Comparison of ENCODE assay signal across 8 mouse cellular contexts in the genomic region with DNA sequence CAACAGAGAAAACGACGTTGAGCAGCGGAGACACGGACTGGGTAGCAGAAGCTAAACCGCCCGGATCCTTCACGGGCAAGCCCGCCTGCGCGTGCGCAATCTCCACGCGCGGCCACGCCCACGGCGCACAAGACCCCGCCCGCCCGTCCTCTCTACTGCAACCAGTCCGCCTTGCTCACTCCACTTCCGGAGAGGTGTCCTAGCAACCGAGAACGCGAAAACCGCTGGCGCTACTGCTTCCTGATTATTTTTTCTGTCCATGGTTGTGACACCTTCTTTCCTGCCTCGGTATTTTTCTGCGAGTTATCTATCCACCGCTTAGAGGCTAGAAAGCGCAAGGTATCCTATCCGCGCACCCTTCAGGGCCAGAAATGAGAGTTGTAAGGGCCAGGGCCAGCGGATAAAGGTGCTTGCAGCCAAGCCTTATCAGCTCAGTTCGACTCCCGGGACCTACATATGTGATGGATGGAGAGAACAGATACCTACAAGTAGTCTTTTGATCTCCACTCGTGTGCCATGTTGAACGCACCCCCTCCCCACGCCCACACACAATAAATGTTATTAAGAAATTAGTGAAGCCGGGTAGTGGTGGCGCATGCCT. TPM values are rescaled to one million over a fixed set of nuclear protein-coding genes. Genes with fewer than 3 reads are reported as not detected.
DNase-seq lines count a peak whose midpoint lies in the region; ATAC-seq and TF ChIP-seq lines count a peak whose summit lies in the region.

A gene (minus strand): TSS at position 89 of the 601 bp plus-strand sequence.

- H3K36me3 ChIP-seq in ES-E14 (ENCODE audit: control insufficient read depth, insufficient read depth, low read length, poor library complexity, severe bottlenecking) = no peaks in the 10 kb centered on the region
- no peaks in the 10 kb centered on the region for H3K36me3 ChIP-seq in forebrain, embryonic 15.5 days

- H3K4me1 ChIP-seq in ES-E14 (ENCODE audit: control insufficient read depth in 2 of 2, insufficient read depth in 2 of 2, low read length in 2 of 2, poor library complexity in 1 of 2) = no peaks in the 10 kb centered on the region
- H3K4me1 ChIP-seq in forebrain, embryonic 15.5 days = peaks cover 31% of the 10 kb centered on the region
- no peaks in the 10 kb centered on the region for H3K4me1 ChIP-seq in lung, adult 2 months (ENCODE audit: control insufficient read depth, insufficient read depth, low read length)

- peak within 1 kb of the TSS; percentile 74 to 83 for H3K4me3 ChIP-seq in ES-E14 (ENCODE audit: insufficient read depth in 1 of 2, low read depth in 1 of 2, low read length in 2 of 2, poor library complexity in 1 of 2, severe bottlenecking in 1 of 2)
- H3K4me3 ChIP-seq in forebrain, embryonic 15.5 days = peak within 1 kb of the TSS; percentile 63
- H3K4me3 ChIP-seq in lung, adult 2 months (replicated peaks; ENCODE audit: extremely low read depth, low read depth, low read length) = peak within 1 kb of the TSS; percentile 62

- ATAC-seq in forebrain, embryonic 15.5 days (replicated peaks) = peak; percentile 97
- ATAC-seq in neutrophil, adult 5-6 weeks (ENCODE audit: extremely low read depth, insufficient number of reproducible peaks, low FRiP score, poor library complexity, severe bottlenecking) = peak; percentile 87

- no peaks in the 10 kb centered on the region for H3K27me3 ChIP-seq in forebrain, embryonic 15.5 days

- H3K27ac ChIP-seq in ES-E14 (ENCODE audit: insufficient read depth, low read depth, low read length, poor library complexity, severe bottlenecking) = no peak within 1 kb of the TSS
- H3K27ac ChIP-seq in forebrain, embryonic 15.5 days (replicated peaks) = peak within 1 kb of the TSS; percentile 93

- H3K9me3 ChIP-seq in ES-E14 (ENCODE audit: control insufficient read depth, insufficient read depth, low read depth, low read length) = no peaks in the 10 kb centered on the region
- no peaks in the 10 kb centered on the region for H3K9me3 ChIP-seq in forebrain, embryonic 15.5 days

- WGBS in forebrain, embryonic 15.5 days = 12% methylated on average over 41 of the region's 41 CpGs
- WGBS in lung, adult 2 months = 8% methylated on average over 41 of the region's 41 CpGs

- TF ChIP-seq POLR2A in lung, adult 2 months (IDR thresholded peaks at IDR 0.05; ENCODE audit: borderline replicate concordance, extremely low read depth, low read depth, low read length) = peak; percentile 77; the same call in 1 of the 2 replicates

- TF ChIP-seq CTCF in lung, adult 2 months (IDR thresholded peaks at IDR 0.05; ENCODE audit: insufficient read depth, low read length) = no peak

- intact Hi-C loops in heart, postnatal 25 days (cut with DNase I) = no loop called here

- in situ Hi-C loops in ES-E14 (cut with MboI; ENCODE audit: low sequenced_read_pairs in 2 of 2, unreplicated experiment in 2 of 2) = no loop called here

- H3K4me2 ChIP-seq in forebrain, embryonic 15.5 days (replicated peaks) = peak within 1 kb of the TSS; percentile 53

- peak; percentile 85 for DNase-seq in ES-E14 (ENCODE audit: low read depth, low spot score)
- peak; percentile 89 for DNase-seq in cerebellum, adult 11-12 months
- peak; percentile 90 for DNase-seq in heart, postnatal 25 days (ENCODE audit: low spot score)
- peak; percentile 91 to 96 for DNase-seq in layer of hippocampus, adult 18-20 months (ENCODE audit: low spot score in 2 of 2)
- peak; percentile 93 for DNase-seq in lung, adult 2 months
- DNase-seq in thymus, adult 18-20 months = peak; percentile 95 to 96

- peak within 1 kb of the TSS; percentile 32; the same call in 1 of the 2 replicates for H3K9ac ChIP-seq in ES-E14 (ENCODE audit: insufficient read depth, low read depth, low read length, poor library complexity, severe bottlenecking)
- peak within 1 kb of the TSS; percentile 69 for H3K9ac ChIP-seq in forebrain, embryonic 15.5 days (replicated peaks)

TF ChIP-seq in ES-E14, 5 proteins besides CTCF, POLR2A, EP300 and RAD21:
- TF ChIP-seq HCFC1 (IDR thresholded peaks at IDR 0.05; ENCODE audit: borderline replicate concordance, insufficient read depth, low read length) = no peak
- no peak for TF ChIP-seq MAFK (IDR thresholded peaks at IDR 0.05; ENCODE audit: insufficient read depth, low read depth, low read length)
- no peak for TF ChIP-seq CHD2 (IDR thresholded peaks at IDR 0.05; ENCODE audit: low read depth, low read length)
- no peak for TF ChIP-seq ZNF384 (IDR thresholded peaks at IDR 0.05; ENCODE audit: low read depth, low read length)

RNA-seq across cellular contexts. Expression of the gene that starts here (rescaled TPM):
- total RNA-seq in ES-E14 (2012; rRNA removed) = 5.3 and 7.2 TPM in 2 replicates
- 101 and 103 TPM in 2 replicates for polyA plus RNA-seq in forebrain, embryonic 15.5 days (2015; fragmentation: Nextera tagmentation; extraction: Ambion mirVana)
- total RNA-seq in heart, postnatal 25 days (2021) = 10 to 100 TPM; 49.0 to 53.0 TPM
- 10 to 100 TPM; 36.0 to 38.5 TPM for total RNA-seq in layer of hippocampus, adult 18-20 months (2021)
- 9.0 and 12.6 TPM in 2 replicates for polyA plus RNA-seq in lung, adult 2 months (2012; rRNA removed)
- 5.4 and 6.1 TPM in 2 replicates for total RNA-seq in neutrophil, adult 5-6 weeks (2017)
